Mouse (Mus musculus) embryonic facial prominence, embryonic 14.5 days (tissue): ENCODE data around the gene Gm42417. TPM values are rescaled to one million over a fixed set of nuclear protein-coding genes. Genes with fewer than 3 reads are reported as not detected.

Source experiments
- ATAC-seq: fragments of 200-750 bp; cut with Nextera tagmentation; 2 replicates; pipeline ENCODE4 v1.8.0; 2017; ENCODE audit warnings: low read depth, moderate number of reproducible peaks, moderate TSS enrichment
- DNase-seq: peaks from one replicate; pipeline ENCODE4 v3.0.0-alpha.2; 2015; ENCODE audit warnings: low spot score
- H3K27ac ChIP-seq: fragments of 300-500 bp; sonication (generic); replicated peaks from 2 replicates; pipeline ENCODE4 v1.5.1; 2014; ENCODE audit warnings: low read depth, mild to moderate bottlenecking, low read length, moderate library complexity
- H3K27me3 ChIP-seq: fragments of 300-500 bp; sonication (generic); replicated peaks from 2 replicates; pipeline ENCODE4 v1.6.1; 2014; ENCODE audit warnings: low read length; ENCODE audit not compliant: control insufficient read depth, insufficient read depth
- H3K36me3 ChIP-seq: fragments of 300-500 bp; sonication (generic); 2 replicates; pipeline ENCODE4 v1.6.1; 2014; ENCODE audit warnings: low read length, mixed read lengths; ENCODE audit not compliant: control insufficient read depth, insufficient read depth
- H3K4me1 ChIP-seq: fragments of 300-500 bp; sonication (generic); 2 replicates; pipeline ENCODE4 v1.6.1; 2014; ENCODE audit warnings: antibody characterized with exemption, low read length; ENCODE audit not compliant: control insufficient read depth, insufficient read depth
- H3K4me2 ChIP-seq: fragments of 300-500 bp; sonication (generic); 2 replicates; pipeline ENCODE4 v1.6.1; 2014; ENCODE audit warnings: low read depth, mild to moderate bottlenecking, low read length, moderate library complexity, mixed read lengths
- H3K4me3 ChIP-seq: fragments of 300-500 bp; sonication (generic); 2 replicates; pipeline ENCODE4 v1.5.1; 2014; ENCODE audit warnings: low read depth, mild to moderate bottlenecking, low read length
- H3K9ac ChIP-seq: fragments of 300-500 bp; sonication (generic); 2 replicates; pipeline ENCODE4 v1.6.1; 2014; ENCODE audit warnings: low read depth, mild to moderate bottlenecking, low read length, moderate library complexity, mixed read lengths
- H3K9me3 ChIP-seq: fragments of 300-500 bp; sonication (generic); 2 replicates; pipeline ENCODE4 v1.6.1; 2016; ENCODE audit warnings: low read length; ENCODE audit not compliant: control insufficient read depth
- WGBS: fragments of 180-500 bp; shearing (Covaris S2); extraction: QIAGEN DNeasy Blood & Tissue Kit; methylation state at CpG from one replicate; pipeline ENCODE4 v1.1.7; 2014; 5-methylcytosine and 5-hydroxymethylcytosine counted together
- polyA plus RNA-seq: library from polyadenylated mRNA; unstranded; fragments of >200 nt; fragmentation: Nextera tagmentation; extraction: Ambion mirVana; gene quantifications from 2 replicates; pipeline ENCODE4 v1.2.1, GENCODE M21; 2014

The Gm42417 gene
- polyA plus RNA-seq, 1 experiment from 2014 or later: not detected

- DNase-seq (peak; percentile 85), ATAC-seq (peak; percentile 28; the same call in 1 of the 2 replicates)
- no peak overlapping the region for H3K9ac ChIP-seq
- H3K4me2 ChIP-seq: no peak overlapping the region
- H3K9me3 ChIP-seq: no peaks in the 10 kb centered on the region
- H3K4me1 ChIP-seq: no peaks in the 10 kb centered on the region
- H3K4me3 ChIP-seq: no peak overlapping the region
- no peak overlapping the region for H3K27ac ChIP-seq
- WGBS: 25% methylated on average over 1 of the region's 1 CpGs
- no peaks in the 10 kb centered on the region for H3K27me3 ChIP-seq
- H3K36me3 ChIP-seq: peaks cover 43% of the 10 kb centered on the region
Measured at GRCm38 (mm10) chr1:36528351-36528750, 10.9 kb downstream of the Gm42417 start.

- Histone ChIP-seq H3K27me3 (no peaks in the 10 kb centered on the region), H3K4me1 (no peaks in the 10 kb centered on the region), H3K9ac (no peak overlapping the region), H3K4me2 (no peak overlapping the region), H3K4me3 (no peak overlapping the region), H3K36me3 (peaks cover 49% of the 10 kb centered on the region), H3K27ac (no peak overlapping the region), H3K9me3 (no peaks in the 10 kb centered on the region)
- no peak for DNase-seq
- 90% methylated on average over 10 of the region's 10 CpGs for WGBS
- no peak for ATAC-seq
Measured at GRCm38 (mm10) chr1:36526903-36527302, 12.3 kb downstream of the Gm42417 start.

- Histone ChIP-seq H3K27ac (no peak overlapping the region), H3K9ac (no peak overlapping the region), H3K9me3 (no peaks in the 10 kb centered on the region), H3K36me3 (peaks cover 60% of the 10 kb centered on the region), H3K27me3 (no peaks in the 10 kb centered on the region), H3K4me2 (no peak overlapping the region), H3K4me3 (no peak overlapping the region), H3K4me1 (no peaks in the 10 kb centered on the region)
- ATAC-seq (no peak), DNase-seq (no peak)
- 87% methylated on average over 12 of the region's 12 CpGs for WGBS
Measured at GRCm38 (mm10) chr1:36525774-36526173, 13.5 kb downstream of the Gm42417 start.

- no peak overlapping the region for H3K9ac ChIP-seq
- ATAC-seq: no peak
- no peak overlapping the region for H3K4me3 ChIP-seq
- H3K27ac ChIP-seq: no peak overlapping the region
- no peak for DNase-seq
- no peaks in the 10 kb centered on the region for H3K4me1 ChIP-seq
- H3K27me3 ChIP-seq: no peaks in the 10 kb centered on the region
- 87% methylated on average over 5 of the region's 5 CpGs for WGBS
- no peaks in the 10 kb centered on the region for H3K9me3 ChIP-seq
- peaks cover 77% of the 10 kb centered on the region for H3K36me3 ChIP-seq
- no peak overlapping the region for H3K4me2 ChIP-seq
Measured at GRCm38 (mm10) chr1:36524058-36524457, 15.2 kb downstream of the Gm42417 start.

GRCm38 (mm10) chr1:36523332-36524013 is 15.8 kb downstream of the Gm42417 start:
- H3K4me3 ChIP-seq: no peak overlapping the region
- no peaks in the 10 kb centered on the region for H3K4me1 ChIP-seq
- peaks cover 82% of the 10 kb centered on the region for H3K36me3 ChIP-seq
- H3K27ac ChIP-seq: no peak overlapping the region; the same call in 1 of the 2 replicates
- no peaks in the 10 kb centered on the region for H3K27me3 ChIP-seq
- DNase-seq (peak; percentile 93), ATAC-seq (peak; percentile 63)
- no peaks in the 10 kb centered on the region for H3K9me3 ChIP-seq
- WGBS: 73% methylated on average over 9 of the region's 9 CpGs
- no peak overlapping the region for H3K4me2 ChIP-seq
- no peak overlapping the region for H3K9ac ChIP-seq

- Histone ChIP-seq H3K4me2 (no peak overlapping the region), H3K9me3 (no peaks in the 10 kb centered on the region), H3K36me3 (peaks cover 85% of the 10 kb centered on the region), H3K9ac (no peak overlapping the region), H3K4me1 (no peaks in the 10 kb centered on the region), H3K27me3 (no peaks in the 10 kb centered on the region), H3K27ac (no peak overlapping the region), H3K4me3 (no peak overlapping the region)
- DNase-seq: no peak
- WGBS: 93% methylated on average over 7 of the region's 7 CpGs
- ATAC-seq: no peak
Measured at GRCm38 (mm10) chr1:36522210-36522609, 17.0 kb downstream of the Gm42417 start.

- Histone ChIP-seq H3K36me3 (peaks cover 72% of the 10 kb centered on the region), H3K27ac (no peak overlapping the region), H3K9ac (no peak overlapping the region), H3K4me1 (peaks cover 3% of the 10 kb centered on the region), H3K27me3 (no peaks in the 10 kb centered on the region), H3K4me3 (no peak overlapping the region), H3K4me2 (no peak overlapping the region), H3K9me3 (no peaks in the 10 kb centered on the region)
- no peak for DNase-seq
- ATAC-seq: no peak
- WGBS: 79% methylated on average over 11 of the region's 11 CpGs
Measured at GRCm38 (mm10) chr1:36519626-36520025, 19.6 kb downstream of the Gm42417 start.

GRCm38 (mm10) chr1:36518259-36518658 is 21.0 kb downstream of the Gm42417 start:
- Histone ChIP-seq H3K27me3 (no peaks in the 10 kb centered on the region), H3K4me2 (no peak overlapping the region), H3K4me1 (peaks cover 14% of the 10 kb centered on the region), H3K9ac (no peak overlapping the region; the same call in 1 of the 2 replicates), H3K9me3 (no peaks in the 10 kb centered on the region), H3K27ac (no peak overlapping the region), H3K4me3 (no peak overlapping the region), H3K36me3 (peaks cover 66% of the 10 kb centered on the region)
- ATAC-seq (no peak), DNase-seq (no peak)
- 76% methylated on average over 3 of the region's 3 CpGs for WGBS

GRCm38 (mm10) chr1:36513718-36514117 is 25.5 kb downstream of the Gm42417 start:
- DNase-seq (peak; percentile 32), ATAC-seq (no peak)
- Histone ChIP-seq H3K9ac (no peak overlapping the region), H3K9me3 (no peaks in the 10 kb centered on the region), H3K4me1 (peaks cover 17% of the 10 kb centered on the region), H3K36me3 (peaks cover 24% of the 10 kb centered on the region), H3K4me3 (peak overlapping the region; percentile 96), H3K4me2 (peak overlapping the region; percentile 64), H3K27me3 (no peaks in the 10 kb centered on the region), H3K27ac (no peak overlapping the region)
- 52% methylated on average over 2 of the region's 2 CpGs for WGBS
